Mouse (Mus musculus): ENCODE measurements around the gene F2.

DNA sequence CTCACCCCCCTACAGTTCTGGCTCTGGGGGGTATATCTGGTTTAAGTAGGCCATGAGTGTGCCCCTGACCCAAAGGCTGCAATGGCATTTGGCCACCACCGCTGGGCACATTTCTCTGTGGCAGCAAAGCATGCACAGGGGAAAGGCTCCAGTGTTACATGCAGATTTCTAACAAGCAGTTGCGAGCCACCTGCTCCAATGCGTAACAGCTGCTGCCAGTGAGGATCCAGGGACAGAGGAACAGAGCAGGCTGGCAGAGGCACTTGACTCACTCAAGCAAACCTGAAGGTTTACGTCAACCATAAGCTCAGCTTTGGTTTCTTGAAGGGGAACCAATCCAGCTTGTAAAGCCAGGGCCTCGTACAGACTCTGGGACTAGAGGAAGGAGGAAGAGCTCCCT lies 38.7 kb upstream of the F2 start:
- no peak for TF ChIP-seq CTCF (IDR thresholded peaks at IDR 0.05; ENCODE audit: low read depth)
- TF ChIP-seq EP300 (IDR thresholded peaks at IDR 0.05; ENCODE audit: low read depth) = no peak
